Mouse (Mus musculus): ENCODE results near the gene Ndst2.
A peak's percentile ranks its signal among the peaks of the same experiment; 100 is the strongest.

Ndst2 gene

DNA sequence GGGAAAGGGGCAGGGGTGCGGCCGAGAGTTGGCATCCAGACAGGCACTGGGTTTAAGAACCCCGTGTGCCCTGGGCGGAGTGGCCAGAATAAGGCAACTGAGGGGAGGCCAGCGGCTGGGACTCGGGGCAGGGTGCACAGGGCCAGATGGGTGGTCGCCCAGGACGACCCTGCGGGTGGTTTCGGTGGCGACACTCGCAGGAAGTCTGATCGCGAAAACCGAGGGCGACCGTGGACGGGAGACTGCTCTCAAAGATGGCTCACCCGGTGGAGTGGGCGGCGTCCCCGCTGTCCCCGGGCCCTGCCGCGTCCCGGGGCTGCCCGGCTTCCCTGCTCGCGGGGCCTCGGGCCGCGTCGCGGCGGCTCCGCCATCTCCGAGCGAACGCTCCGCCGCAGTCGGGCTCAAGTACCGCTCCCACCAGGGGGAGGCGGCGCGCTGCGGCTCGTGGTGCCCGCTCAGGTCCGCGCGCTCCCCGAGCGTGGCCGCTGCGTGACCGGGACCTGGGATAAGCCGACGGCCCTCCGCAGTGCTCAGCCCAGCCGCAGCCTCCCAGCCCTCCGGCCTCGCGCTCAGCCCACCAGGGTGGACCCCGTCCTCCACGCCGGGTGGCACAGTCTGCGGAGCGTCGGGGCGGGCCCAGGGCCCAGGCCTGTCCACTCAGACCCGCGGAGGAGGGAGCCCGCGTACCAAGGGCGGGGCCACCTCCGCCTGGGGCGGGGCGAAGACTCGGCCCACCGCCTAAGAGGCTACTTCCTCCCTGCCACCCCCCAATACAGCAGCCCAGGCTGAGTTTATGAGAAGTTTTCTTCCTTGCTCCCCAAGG, at the start of gene Ndst2:
TSS of gene Ndst2 (minus strand) at position 611 of the 823 bp plus-strand sequence.
- DNase-seq (ENCODE audit: low spot score in 2 of 2): peak; percentile 72 to 82

DNA sequence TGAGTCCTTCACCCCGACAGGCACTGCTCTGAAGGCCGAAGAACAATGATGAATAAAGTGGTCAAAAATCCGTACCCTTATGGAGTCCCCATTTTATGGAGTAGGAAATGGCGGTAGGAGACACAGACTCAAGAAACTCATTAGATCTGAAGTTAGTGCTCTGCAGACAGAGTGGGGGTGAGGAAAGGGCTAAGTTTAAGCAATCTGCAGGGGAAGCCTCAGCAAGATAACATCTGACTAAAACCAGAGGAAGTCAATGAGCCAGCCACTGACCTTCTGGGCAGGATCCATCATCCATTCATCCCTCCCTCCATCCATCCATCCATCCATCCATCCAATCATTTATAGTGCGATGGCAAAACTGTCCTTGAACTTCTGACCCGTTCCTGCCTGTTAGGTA, 49.2 kb upstream of the Ndst2 start:
- no peak for DNase-seq (ENCODE audit: low spot score in 2 of 2)

DNA sequence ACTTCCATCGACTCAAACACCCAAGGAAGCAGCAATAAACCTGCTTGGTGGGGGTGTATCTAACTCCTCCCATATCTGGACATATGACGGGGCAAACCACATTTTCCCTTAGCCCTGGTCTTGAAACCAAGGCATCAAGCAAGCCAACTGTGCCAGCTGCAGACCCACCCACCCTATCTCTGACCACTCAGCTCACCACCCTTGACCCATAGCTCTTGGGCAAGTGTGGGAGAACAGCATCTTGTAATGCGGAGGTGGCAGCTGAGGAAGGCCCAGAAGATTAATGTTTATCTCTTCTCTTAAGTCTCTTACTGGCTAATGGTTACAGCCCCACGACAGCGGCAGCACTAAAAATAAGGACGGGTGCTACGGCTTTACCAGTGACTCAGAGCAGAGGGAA, 48.5 kb upstream of the Ndst2 start:
- no peak for DNase-seq (ENCODE audit: low spot score in 2 of 2)

DNA sequence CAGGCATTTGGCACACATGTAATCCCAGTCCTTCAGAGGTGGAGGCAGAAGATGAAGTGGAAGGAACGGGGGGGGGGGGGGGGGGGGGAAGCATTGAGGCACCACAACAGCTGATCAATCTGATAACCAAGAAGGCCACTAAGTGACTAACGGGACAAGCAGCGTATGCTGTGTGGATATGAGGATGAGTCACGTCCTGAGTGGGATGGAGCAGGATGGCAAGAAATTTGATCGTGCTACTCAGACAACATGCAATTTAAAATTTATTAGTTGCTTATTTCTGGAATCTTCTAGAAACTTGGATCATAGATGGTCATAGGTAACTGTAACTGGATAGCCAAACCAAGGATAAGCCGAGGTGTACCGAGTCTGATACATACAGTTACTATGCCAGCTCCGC, 45.9 kb upstream of the Ndst2 start:
- no peak for DNase-seq (ENCODE audit: low spot score in 2 of 2)

DNA sequence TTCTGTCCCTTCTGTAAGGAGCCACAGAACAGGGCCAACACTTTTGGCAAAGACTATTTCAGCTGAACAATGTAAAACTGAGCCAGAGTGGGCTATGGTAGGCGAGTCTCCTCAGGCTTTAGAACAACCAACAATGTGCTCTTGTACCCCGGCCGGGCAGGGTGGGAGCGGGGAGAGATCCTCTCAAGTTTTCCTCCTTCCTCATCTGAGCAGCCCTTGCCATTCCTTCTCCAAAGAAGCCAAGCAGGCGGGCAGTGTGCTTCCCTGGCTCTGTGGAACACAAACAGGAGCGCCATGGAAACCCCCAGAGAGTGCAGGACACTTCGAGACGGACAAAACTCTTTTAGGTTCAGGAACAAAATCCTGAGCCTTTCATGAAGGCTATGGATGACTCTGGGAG, 44.1 kb upstream of the Ndst2 start:
- DNase-seq (ENCODE audit: low spot score in 2 of 2): no peak

DNA sequence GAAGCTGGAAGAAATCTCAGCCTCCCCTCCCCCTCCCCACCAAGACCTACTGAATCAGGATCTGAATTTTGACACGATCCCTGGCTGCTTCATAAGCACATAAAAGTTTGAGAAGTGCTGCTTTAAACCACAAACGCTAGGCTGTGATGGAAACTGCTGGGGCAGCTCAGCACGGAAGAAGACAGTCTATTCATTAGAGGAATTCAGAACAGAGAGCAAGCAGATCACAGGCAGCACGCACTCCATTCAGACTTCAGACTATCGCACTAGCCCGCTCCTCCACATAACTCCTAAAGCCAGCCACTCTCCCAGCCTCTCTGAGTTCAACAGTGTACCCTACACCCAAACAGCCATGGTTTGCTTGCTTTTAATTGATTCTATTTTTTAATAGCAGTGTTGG, 41.3 kb upstream of the Ndst2 start:
- DNase-seq (ENCODE audit: low spot score in 2 of 2): no peak

DNA sequence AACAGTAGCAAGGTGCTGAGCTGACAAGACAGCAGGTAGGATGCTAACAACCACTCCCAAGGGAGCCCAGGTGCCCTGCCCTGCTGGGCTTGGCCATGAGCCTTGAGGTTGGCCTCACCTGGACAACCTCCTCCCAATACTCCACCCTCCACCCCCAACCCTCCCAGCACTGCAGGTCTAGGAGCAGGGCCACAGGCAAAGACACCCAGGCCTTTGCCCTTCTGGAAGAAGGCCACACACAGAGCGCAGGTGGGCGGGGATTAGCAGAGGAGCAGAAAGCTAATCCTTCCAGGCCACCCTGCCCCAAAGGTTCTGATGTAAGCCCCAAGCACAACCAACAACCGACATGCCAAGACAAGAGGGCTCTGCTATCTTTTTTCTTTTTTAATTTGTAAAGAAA, 39.0 kb upstream of the Ndst2 start:
- DNase-seq (ENCODE audit: low spot score in 2 of 2): no peak

DNA sequence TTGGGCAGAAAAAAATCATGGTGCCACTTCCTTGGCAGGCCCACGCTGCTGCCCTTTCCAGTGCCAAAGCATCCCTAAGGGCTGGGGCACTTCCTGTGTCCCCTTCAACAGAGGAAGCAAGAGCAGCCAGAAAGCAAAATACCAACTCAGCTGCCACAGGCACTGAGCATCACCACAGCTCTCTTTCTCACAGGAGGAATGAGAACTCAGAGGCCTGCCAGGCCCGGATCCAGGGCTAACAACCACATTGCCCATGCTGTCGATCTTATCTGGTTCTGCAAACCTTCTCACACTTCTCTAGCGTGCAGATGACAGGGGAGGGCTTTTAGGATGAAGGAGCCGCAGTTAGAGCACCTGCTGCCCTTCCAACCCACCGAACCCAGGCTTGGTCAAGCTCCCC, 38.4 kb upstream of the Ndst2 start:
- no peak for DNase-seq (ENCODE audit: low spot score in 2 of 2)

DNA sequence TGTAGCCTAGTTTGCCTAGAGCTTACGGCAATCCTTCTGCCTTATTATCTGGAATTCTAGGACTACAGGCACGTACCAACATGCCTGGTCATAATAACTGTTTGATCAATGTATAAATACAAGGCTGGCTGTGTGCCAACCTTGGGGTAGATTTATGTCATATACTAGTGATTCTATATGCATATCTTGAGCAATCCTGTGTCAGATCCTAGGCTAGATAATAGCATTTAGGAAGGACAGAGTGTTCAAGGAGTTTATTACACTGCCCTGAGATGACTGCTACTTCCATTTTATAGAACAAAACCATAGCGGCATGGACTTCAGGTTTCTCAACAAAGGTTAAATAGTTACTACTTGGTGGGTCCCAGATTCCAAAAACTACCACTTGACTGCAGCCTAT, 37.6 kb upstream of the Ndst2 start:
- no peak for DNase-seq (ENCODE audit: low spot score in 2 of 2)

DNA sequence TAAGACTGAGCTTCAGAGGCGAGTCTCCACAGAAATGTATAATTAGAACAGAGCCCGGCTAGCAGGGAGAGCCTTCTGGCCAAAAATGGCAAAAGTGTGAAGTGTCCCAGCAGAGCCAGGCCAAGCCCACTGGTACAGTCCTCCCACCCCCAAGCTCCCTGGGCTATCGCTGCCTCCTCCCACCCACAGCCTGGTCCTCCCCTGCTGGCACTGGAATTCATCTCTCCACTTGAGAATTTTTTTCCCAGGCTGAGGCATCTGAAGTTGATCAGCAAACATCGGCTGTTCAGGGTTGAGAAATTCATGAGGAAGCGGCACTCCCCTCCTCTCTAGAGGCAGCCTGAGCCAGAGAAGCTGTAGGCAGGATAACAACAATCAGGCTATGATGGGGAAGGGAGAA, 34.2 kb upstream of the Ndst2 start:
- DNase-seq (ENCODE audit: low spot score in 2 of 2): no peak

DNA sequence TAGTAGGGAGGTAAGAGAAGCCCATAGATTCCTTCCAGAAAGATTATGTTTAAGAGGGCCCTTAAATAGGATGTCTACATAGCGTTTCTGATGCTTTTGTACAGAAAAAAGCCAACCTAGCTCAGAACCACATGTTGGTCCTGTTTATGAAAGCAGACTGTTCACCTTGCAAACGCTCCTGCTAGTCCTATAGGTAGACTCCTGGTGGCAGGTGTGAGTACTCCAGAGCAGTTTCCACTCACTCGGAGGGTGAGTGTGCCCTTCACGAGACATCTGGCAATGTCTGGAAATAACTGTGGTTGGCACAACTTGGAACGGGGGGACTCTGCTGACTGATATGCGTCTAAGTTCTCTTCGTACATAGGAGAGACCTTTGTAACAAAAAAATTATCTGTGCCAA, 33.6 kb upstream of the Ndst2 start:
- DNase-seq (ENCODE audit: low spot score in 2 of 2): no peak

DNA sequence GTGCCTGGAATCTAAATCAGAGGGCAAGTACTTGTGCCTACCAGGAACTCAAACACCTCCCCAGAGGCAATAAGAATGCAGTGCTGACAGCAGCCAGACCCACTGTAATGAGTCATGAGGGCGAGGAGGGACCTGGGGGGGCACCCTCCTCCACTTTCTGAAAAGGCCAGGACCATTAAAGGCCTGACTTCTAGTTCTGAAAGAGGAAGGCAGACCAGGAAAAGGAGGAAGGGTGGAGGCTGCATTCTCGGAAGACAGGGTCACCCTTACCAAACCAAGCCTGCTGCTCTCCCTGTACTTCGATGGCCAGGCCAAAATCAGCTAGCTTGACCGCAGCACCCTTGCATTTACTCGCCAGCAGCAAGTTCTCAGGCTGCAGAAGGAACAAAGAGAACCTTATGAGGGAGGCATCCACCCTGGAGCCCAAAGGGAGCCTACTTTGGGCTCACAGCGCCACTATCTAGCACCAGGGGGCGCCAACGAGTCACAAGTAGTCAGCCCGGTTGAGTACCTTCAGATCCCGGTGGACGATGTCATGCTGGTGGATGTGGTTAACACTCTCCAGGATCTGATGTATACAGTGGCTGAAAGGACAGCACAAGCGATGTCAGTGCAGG, 31.4 kb upstream of the Ndst2 start:
- peak; percentile 62 to 87 for DNase-seq (ENCODE audit: low spot score in 2 of 2)

DNA sequence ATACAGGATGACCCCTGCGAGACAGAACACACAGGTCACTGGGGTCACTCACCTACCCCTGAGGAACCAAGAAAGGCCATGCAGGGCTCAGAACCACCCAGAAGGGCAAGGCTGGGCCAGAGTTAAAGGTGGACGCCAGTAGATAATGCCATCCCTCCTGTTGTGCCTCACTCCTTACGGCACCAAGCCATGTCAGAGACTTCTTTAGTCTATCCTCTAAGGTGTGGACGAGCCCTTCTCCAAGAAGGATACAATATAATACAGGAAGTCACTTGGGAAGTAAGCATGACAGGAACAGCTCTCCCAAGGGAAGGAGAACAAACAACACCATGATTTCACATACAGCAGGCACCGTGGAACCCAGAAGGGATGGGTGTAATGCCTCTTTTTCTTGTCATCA, 30.6 kb upstream of the Ndst2 start:
- DNase-seq (ENCODE audit: low spot score in 2 of 2): no peak

DNA sequence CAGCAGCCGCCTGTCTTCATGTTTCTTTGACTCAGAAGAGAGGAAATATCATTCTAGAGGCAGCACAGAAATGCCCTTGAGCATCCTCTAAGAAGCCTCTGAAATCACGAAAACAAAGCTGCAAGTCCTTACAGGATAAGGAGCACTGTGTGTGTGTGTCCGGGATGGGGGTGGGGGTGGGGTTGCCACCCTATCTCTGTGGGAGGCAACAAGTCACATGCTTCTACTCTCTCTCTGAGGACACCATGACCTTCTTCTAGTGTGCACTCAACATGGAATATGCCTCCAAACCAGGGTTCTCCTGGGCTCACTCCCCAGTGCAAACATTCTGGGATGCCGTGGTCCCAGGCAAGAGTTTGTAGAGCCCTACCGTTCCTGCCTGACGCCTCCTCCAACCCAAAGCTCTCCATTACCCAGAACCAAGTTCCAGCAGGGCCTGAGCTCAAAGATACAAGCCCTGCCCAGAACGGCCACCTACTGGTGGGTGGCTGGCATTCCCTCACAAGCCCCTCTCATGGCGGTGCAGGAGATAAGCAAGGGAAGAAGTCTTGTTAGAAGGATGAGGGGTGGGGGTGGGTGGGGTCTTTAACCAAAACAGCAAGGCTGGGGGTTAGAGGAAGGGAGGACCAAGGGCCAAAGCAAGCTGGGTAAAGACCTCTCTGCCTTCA, 24.5 kb upstream of the Ndst2 start:
- DNase-seq (ENCODE audit: low spot score in 2 of 2): no peak

DNA sequence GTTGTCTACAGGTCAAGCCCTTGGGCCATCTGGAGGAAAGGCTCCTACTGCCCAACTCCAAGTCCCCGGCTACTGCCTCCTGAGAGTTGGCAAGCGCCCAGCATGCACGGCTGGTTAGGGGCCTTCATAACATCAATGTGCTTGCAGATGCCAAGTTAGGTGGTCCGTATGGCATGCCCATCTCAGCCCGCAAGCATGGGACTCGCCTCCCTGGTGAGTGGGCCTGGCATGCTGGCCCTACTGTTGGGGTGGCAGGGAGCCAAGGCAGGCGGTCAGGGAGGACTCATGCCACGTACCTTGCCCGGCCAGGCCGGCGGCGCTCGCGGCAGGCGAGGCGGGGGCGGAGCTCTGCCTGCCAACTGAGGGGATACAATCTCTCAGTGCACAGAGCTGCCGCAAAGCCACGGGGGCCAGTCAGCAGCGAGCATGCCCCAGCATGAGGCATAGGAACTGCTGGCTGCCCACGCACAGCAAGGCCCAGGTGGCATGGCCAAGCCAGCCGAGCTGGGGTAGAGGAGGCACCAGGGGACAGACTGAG, 23.1 kb upstream of the Ndst2 start:
- peak in 1 of 2 experiments; percentile 56 for DNase-seq (ENCODE audit: low spot score in 2 of 2)

DNA sequence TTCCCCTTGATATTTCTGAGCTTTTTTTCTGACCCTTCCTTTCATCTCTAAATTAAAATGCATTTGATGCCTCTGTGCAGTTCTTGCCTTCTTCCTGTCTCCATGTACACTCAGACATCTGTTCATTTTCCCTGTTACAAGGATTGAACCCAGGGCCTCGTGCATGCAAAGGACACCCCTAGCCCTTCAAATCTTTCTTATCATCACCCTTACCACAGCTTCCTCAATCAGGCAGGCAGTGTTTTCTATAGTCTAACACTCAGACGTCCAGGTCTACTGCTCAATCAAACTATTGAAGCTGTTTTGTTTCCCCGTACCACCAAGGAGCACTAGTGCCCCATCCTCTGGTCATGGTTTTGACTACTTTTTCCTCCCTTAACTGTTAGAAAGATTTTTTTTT, 19.4 kb upstream of the Ndst2 start:
- DNase-seq (ENCODE audit: low spot score in 2 of 2): no peak

DNA sequence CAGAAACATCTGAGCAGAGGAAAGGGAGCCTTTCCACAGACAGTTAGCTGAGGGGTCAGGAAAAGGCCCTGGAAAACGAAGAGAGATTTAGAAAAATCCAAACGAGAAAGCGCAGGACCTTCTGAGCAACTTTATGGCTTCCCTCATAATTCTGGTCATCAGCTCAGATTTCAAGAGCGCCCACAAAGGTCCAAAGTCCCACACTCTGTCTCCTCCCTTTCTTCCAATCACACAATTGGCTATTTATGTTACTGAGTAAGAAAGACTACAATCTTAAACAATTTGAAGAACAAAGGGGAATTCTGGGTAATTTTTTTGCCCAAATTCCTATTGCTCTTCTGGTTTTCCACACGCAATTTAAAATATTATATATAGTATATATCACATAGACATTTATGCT, 16.1 kb upstream of the Ndst2 start:
- no peak for DNase-seq (ENCODE audit: low spot score in 2 of 2)

DNA sequence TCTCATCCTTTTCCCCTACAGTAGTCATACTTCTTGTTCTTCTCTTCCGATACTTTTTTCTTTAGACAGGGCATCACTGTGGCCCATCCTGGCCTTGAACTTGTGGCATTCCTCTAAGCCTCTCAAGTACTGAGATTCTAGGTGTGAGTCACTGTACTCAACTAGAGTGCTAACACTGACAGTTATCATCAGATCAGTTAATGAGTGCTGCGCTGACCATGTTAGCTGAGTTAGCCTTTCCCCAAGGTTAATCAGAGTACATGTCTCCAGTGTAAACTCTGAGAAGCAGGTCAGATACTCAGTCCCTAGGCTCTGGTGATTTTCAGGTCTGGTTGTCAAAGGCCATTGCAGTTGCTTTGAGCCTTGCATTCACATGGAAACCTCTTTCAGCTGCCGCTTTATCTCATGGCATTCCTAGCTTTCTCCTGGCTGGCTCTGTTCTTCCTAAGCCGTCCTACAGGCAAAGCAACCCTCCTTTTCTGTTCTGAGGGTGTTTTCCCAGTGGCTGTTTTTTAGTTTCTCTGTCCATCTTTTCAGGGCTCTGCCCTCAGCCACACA, 15.2 kb upstream of the Ndst2 start:
- DNase-seq (ENCODE audit: low spot score in 2 of 2): no peak

DNA sequence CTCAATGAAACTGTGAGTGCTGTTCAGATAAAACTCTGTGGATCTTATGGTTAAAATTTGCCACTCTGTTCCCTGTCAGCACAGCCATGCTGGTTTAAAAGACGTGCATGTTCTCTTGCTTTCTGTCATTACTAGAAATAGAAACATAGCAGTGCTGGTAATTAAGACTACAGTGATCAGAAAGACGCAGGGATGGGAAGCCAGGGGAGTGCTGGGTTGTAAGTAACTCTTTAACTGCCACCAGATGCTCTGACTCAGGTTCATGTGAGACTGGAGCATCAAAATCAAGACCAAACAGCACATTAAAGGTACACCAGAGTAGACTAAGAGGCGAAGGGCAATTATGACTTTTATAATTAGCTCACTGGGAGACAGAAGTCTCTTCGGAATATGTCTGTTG, 14.0 kb upstream of the Ndst2 start:
- DNase-seq (ENCODE audit: low spot score in 2 of 2): no peak

DNA sequence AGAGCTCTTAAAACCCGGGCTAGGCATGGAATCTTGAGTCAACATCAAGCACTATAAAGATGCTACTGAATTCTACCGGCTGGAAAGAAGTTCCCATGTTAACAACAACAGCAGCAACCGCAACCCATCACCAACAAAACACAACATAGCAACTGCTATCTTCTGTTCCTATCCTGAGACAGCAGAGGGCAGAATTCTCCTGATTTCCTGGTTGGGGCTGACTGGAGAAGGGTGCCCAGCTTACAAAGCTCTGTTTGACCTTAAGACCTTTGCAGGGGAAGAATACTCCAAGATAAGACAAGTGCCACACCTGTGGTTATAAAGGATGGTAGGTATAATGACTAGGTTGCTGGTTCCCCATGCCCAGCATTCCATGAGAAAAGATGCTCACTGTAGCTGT, 12.6 kb upstream of the Ndst2 start:
- no peak for DNase-seq (ENCODE audit: low spot score in 2 of 2)

DNA sequence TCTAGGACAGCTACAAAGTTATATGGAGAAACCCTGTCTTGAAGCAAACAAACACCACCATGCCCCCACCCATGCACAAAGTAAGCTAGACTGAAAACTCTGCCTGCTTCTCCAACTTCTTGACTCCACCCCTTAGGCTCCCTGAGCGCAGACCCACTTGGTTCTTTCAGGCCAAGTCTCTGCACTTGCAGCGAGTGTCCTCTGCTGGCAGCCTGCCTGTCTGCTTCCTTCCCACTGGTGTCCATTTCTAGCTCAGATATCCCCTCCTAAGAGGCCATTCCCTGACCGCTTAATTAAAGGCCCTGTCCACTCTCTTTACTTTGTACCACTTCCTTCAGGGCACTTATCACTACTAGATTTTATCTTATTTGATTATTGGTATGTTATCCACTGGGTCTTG, 9.3 kb upstream of the Ndst2 start:
- DNase-seq (ENCODE audit: low spot score in 2 of 2): no peak

DNA sequence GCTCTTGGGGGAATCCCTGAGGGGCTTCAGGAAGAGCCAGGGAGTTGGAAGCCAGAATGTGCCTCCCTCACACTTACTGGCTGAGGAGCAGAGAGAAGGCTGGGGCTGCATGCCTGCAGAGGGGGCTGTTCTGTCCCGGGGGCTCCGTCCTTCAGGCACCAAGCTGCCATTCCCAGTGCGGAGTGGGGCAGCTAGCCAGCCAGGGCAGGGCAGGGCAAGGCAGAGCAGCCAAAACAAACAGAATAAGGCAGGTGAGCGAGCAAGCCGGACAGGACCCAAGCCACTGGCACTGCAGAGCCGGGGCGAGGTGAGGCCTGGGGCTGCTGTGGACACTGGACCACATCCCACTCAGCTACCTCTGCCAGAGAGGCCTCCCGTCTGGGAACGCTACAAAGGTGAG, 6.9 kb upstream of the Ndst2 start:
- DNase-seq (ENCODE audit: low spot score in 2 of 2): no peak

DNA sequence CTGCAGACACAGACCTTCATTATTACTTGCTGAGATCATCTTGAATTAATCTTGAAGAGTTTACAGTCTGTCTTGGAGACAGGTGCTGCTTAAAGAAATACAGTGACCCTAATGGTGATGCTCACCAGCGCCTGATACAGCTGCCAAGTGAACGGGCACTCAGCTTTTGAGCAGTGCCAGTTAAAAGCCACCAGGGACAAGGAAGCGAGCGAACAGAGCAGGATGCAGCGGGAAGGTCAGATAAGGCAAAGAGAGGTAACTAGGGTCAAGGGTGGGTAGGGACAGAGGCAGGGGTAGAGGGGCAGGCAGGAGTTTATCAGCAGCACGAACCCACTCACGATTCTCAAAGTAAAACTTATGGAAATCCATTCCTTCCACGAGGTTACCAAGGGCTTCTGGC, 4.1 kb upstream of the Ndst2 start:
- DNase-seq (ENCODE audit: low spot score in 2 of 2): no peak
